Mouse (Mus musculus): ENCODE data around the gene Me3. TPM values are rescaled to one million over a fixed set of nuclear protein-coding genes. Genes with fewer than 3 reads are reported as not detected.
A peak's percentile ranks its signal among the peaks of the same experiment; 100 is the strongest.

Gene Me3
- polyA plus RNA-seq, 1 experiment from 2014 or later: 4.3 TPM

DNA sequence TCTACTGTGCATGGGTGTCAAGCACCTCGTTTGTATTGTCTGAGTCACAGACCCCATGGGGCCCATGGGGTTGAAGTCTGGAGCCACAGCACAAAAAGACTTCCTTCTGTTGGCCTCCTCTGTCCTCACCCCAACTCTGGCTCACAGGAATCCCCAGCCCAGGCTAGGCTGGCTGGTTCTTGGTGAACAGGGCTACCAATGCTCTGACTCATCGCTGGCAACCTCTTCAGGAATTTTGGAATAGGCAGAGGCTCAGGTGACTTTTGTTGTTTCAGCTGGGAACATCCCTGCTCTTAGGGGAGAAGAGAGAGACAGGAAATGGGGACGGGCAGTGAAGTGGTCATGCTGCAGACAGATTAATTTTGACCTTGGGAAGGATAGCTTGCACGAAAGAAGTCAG, 205.6 kb downstream of the Me3 start:
- H3K27ac ChIP-seq (ENCODE audit: low read depth): no peak overlapping the region
- WGBS: 61% methylated on average over 4 of the region's 4 CpGs
- H3K9me3 ChIP-seq (ENCODE audit: control insufficient read depth, low read length): no peaks in the 10 kb centered on the region
- no peak for DNase-seq (ENCODE audit: low spot score)
- H3K4me1 ChIP-seq (replicated peaks; ENCODE audit: control insufficient read depth, insufficient read depth, low read length): no peaks in the 10 kb centered on the region
- H3K27me3 ChIP-seq (replicated peaks; ENCODE audit: control insufficient read depth, insufficient read depth, low read length): no peaks in the 10 kb centered on the region
- no peak for ATAC-seq (replicated peaks; ENCODE audit: low FRiP score, low TSS enrichment, low read depth)
- H3K4me2 ChIP-seq (ENCODE audit: low read length): no peak overlapping the region
- no peak overlapping the region for H3K9ac ChIP-seq (ENCODE audit: low read length)
- no peaks in the 10 kb centered on the region for H3K36me3 ChIP-seq (ENCODE audit: control insufficient read depth, insufficient read depth, low read length)
- no peak overlapping the region for H3K4me3 ChIP-seq (ENCODE audit: low read depth, low read length)

DNA sequence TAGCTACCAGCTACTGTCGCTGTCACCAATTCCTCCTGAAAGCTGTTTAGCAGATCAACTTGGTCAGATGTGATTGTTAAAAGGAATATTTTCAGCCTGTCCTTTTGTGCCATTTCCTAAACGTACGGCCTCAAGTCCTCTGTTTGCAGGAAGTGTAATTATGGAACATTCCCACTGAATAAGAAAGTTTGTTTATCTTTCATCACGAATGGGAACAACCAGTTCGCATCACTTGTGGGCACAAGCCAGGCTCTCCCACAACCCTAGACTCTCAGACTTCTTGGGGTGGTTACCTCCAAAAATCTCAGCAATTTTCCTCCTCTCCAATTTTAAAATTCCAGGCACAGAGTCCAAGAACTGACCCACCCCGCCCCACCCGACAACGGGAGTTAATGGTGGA, 207.5 kb downstream of the Me3 start:
- WGBS: 67% methylated on average over 8 of the region's 8 CpGs
- DNase-seq (ENCODE audit: low spot score) (no peak), ATAC-seq (replicated peaks; ENCODE audit: low FRiP score, low TSS enrichment, low read depth) (no peak)
- Histone ChIP-seq H3K4me1 (replicated peaks; ENCODE audit: control insufficient read depth, insufficient read depth, low read length) (no peaks in the 10 kb centered on the region), H3K36me3 (ENCODE audit: control insufficient read depth, insufficient read depth, low read length) (no peaks in the 10 kb centered on the region), H3K4me3 (ENCODE audit: low read depth, low read length) (no peak overlapping the region), H3K27me3 (replicated peaks; ENCODE audit: control insufficient read depth, insufficient read depth, low read length) (no peaks in the 10 kb centered on the region), H3K9me3 (ENCODE audit: control insufficient read depth, low read length) (no peaks in the 10 kb centered on the region), H3K9ac (ENCODE audit: low read length) (no peak overlapping the region), H3K4me2 (ENCODE audit: low read length) (no peak overlapping the region), H3K27ac (ENCODE audit: low read depth) (no peak overlapping the region)

GRCm38 (mm10) chr7:89841670-89842403, 209.6 kb downstream of the Me3 start:
- 36% methylated on average over 15 of the region's 15 CpGs for WGBS
- Histone ChIP-seq H3K4me3 (ENCODE audit: low read depth, low read length) (no peak overlapping the region), H3K36me3 (ENCODE audit: control insufficient read depth, insufficient read depth, low read length) (no peaks in the 10 kb centered on the region), H3K4me1 (replicated peaks; ENCODE audit: control insufficient read depth, insufficient read depth, low read length) (no peaks in the 10 kb centered on the region), H3K27ac (ENCODE audit: low read depth) (no peak overlapping the region), H3K9me3 (ENCODE audit: control insufficient read depth, low read length) (no peaks in the 10 kb centered on the region), H3K9ac (ENCODE audit: low read length) (no peak overlapping the region), H3K4me2 (ENCODE audit: low read length) (no peak overlapping the region), H3K27me3 (replicated peaks; ENCODE audit: control insufficient read depth, insufficient read depth, low read length) (no peaks in the 10 kb centered on the region)
- DNase-seq (ENCODE audit: low spot score) (peak; percentile 89), ATAC-seq (replicated peaks; ENCODE audit: low FRiP score, low TSS enrichment, low read depth) (peak; percentile 76; the same call in 1 of the 2 replicates)

GRCm38 (mm10) chr7:89842404-89842715, 210.2 kb downstream of the Me3 start:
- Histone ChIP-seq H3K9me3 (ENCODE audit: control insufficient read depth, low read length) (no peaks in the 10 kb centered on the region), H3K9ac (ENCODE audit: low read length) (no peak overlapping the region), H3K4me3 (ENCODE audit: low read depth, low read length) (no peak overlapping the region), H3K4me2 (ENCODE audit: low read length) (no peak overlapping the region), H3K4me1 (replicated peaks; ENCODE audit: control insufficient read depth, insufficient read depth, low read length) (no peaks in the 10 kb centered on the region), H3K36me3 (ENCODE audit: control insufficient read depth, insufficient read depth, low read length) (no peaks in the 10 kb centered on the region), H3K27ac (ENCODE audit: low read depth) (no peak overlapping the region), H3K27me3 (replicated peaks; ENCODE audit: control insufficient read depth, insufficient read depth, low read length) (no peaks in the 10 kb centered on the region)
- WGBS: 89% methylated on average over 5 of the region's 5 CpGs
- ATAC-seq (replicated peaks; ENCODE audit: low FRiP score, low TSS enrichment, low read depth) (no peak), DNase-seq (ENCODE audit: low spot score) (no peak)

DNA sequence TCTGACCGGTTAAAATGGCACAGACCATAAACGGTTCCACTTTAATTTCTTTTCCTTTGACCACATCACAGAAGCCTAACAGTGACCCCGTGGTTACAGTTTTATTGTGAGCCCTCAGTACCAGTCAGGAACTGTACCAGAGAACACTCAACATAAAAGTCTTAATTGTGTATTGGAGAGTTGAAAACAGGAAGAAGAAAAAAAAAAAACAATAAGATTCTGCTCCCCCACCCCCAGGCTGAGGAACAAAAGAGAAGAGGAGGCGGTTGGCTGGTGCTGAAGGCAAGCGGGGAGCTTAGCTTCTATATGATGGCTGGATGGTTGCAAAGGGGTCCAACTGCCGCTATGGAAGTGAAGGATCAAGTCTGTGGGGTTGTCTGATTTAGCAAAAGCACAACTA, 210.9 kb downstream of the Me3 start:
- WGBS: 68% methylated on average over 6 of the region's 6 CpGs
- DNase-seq (ENCODE audit: low spot score): no peak
- ATAC-seq (replicated peaks; ENCODE audit: low FRiP score, low TSS enrichment, low read depth): no peak
- H3K27me3 ChIP-seq (replicated peaks; ENCODE audit: control insufficient read depth, insufficient read depth, low read length): no peaks in the 10 kb centered on the region
- no peak overlapping the region for H3K9ac ChIP-seq (ENCODE audit: low read length)
- H3K36me3 ChIP-seq (ENCODE audit: control insufficient read depth, insufficient read depth, low read length): no peaks in the 10 kb centered on the region
- no peaks in the 10 kb centered on the region for H3K9me3 ChIP-seq (ENCODE audit: control insufficient read depth, low read length)
- no peaks in the 10 kb centered on the region for H3K4me1 ChIP-seq (replicated peaks; ENCODE audit: control insufficient read depth, insufficient read depth, low read length)
- no peak overlapping the region for H3K4me2 ChIP-seq (ENCODE audit: low read length)
- no peak overlapping the region for H3K27ac ChIP-seq (ENCODE audit: low read depth)
- H3K4me3 ChIP-seq (ENCODE audit: low read depth, low read length): no peak overlapping the region

DNA sequence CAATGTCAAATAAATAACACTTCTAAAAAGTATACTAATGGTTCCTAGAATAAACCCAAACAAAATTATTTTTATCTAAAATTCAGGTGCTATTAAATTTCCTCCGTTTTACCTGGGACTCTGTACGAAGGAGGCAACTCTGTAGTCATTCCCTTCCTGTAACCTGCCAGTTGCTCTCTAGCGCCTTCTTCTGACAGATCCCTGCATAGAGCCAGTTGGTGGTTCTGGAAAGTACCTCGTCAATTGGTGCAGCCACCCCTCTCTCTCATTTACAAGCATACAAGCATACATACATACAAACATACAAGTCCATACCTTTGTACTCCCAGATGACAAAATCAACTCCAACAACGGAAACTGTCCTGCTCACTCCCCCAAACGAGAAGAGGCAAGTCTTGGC, 211.3 kb downstream of the Me3 start:
- H3K4me1 ChIP-seq (replicated peaks; ENCODE audit: control insufficient read depth, insufficient read depth, low read length): no peaks in the 10 kb centered on the region
- H3K4me3 ChIP-seq (ENCODE audit: low read depth, low read length): no peak overlapping the region
- no peaks in the 10 kb centered on the region for H3K27me3 ChIP-seq (replicated peaks; ENCODE audit: control insufficient read depth, insufficient read depth, low read length)
- DNase-seq (ENCODE audit: low spot score): no peak
- ATAC-seq (replicated peaks; ENCODE audit: low FRiP score, low TSS enrichment, low read depth): no peak
- WGBS: 30% methylated on average over 6 of the region's 6 CpGs
- no peak overlapping the region for H3K4me2 ChIP-seq (ENCODE audit: low read length)
- H3K36me3 ChIP-seq (ENCODE audit: control insufficient read depth, insufficient read depth, low read length): no peaks in the 10 kb centered on the region
- no peak overlapping the region for H3K9ac ChIP-seq (ENCODE audit: low read length)
- H3K27ac ChIP-seq (ENCODE audit: low read depth): no peak overlapping the region
- no peaks in the 10 kb centered on the region for H3K9me3 ChIP-seq (ENCODE audit: control insufficient read depth, low read length)

DNA sequence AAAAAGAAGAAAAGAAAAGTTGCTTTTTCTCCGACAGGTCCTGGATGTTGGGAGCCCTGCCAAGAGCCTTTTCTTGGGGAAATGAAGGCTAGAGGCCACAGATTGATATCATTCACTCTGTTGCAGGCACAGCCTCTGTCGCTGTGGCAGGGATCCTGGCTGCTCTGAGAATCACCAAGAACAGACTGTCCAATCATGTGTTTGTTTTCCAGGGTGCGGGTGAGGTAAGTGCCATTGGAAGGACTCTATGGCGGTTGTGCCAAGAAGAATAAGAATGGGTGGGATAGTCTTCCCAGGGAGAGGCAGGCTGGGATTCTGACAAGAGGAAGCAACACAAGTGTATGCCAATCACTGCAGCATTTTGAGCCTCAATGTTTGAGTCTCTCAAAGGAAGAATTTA, 213.5 kb downstream of the Me3 start:
- Histone ChIP-seq H3K9me3 (ENCODE audit: control insufficient read depth, low read length) (no peaks in the 10 kb centered on the region), H3K27me3 (replicated peaks; ENCODE audit: control insufficient read depth, insufficient read depth, low read length) (no peaks in the 10 kb centered on the region), H3K4me2 (ENCODE audit: low read length) (no peak overlapping the region), H3K36me3 (ENCODE audit: control insufficient read depth, insufficient read depth, low read length) (no peaks in the 10 kb centered on the region), H3K4me3 (ENCODE audit: low read depth, low read length) (no peak overlapping the region), H3K9ac (ENCODE audit: low read length) (no peak overlapping the region), H3K27ac (ENCODE audit: low read depth) (no peak overlapping the region), H3K4me1 (replicated peaks; ENCODE audit: control insufficient read depth, insufficient read depth, low read length) (no peaks in the 10 kb centered on the region)
- DNase-seq (ENCODE audit: low spot score) (no peak), ATAC-seq (replicated peaks; ENCODE audit: low FRiP score, low TSS enrichment, low read depth) (no peak)
- 83% methylated on average over 4 of the region's 4 CpGs for WGBS

DNA sequence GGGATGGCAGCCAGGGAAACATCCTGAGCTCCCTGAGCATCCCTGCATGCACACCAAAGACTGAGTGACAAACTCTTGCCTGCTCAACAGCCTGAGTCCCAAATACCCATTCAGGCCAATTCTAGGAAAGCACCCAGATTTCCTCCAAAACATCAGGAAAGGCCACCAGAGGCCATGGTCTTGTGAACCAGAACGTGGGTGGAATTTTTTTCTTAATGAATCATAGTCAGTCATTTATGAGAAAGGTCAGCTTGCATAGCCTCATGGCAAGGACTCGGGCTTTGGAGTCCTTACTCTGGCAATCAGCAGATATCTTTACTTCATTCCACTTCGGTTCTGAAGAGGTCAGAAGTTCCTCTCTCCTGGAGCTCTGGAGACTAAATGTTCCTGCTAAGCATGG, 218.3 kb downstream of the Me3 start:
- H3K36me3 ChIP-seq (ENCODE audit: control insufficient read depth, insufficient read depth, low read length): no peaks in the 10 kb centered on the region
- no peaks in the 10 kb centered on the region for H3K27me3 ChIP-seq (replicated peaks; ENCODE audit: control insufficient read depth, insufficient read depth, low read length)
- H3K4me3 ChIP-seq (ENCODE audit: low read depth, low read length): no peak overlapping the region
- H3K9me3 ChIP-seq (ENCODE audit: control insufficient read depth, low read length): no peaks in the 10 kb centered on the region
- H3K4me1 ChIP-seq (replicated peaks; ENCODE audit: control insufficient read depth, insufficient read depth, low read length): no peaks in the 10 kb centered on the region
- H3K9ac ChIP-seq (ENCODE audit: low read length): no peak overlapping the region
- no peak for DNase-seq (ENCODE audit: low spot score)
- no peak overlapping the region for H3K27ac ChIP-seq (ENCODE audit: low read depth)
- H3K4me2 ChIP-seq (ENCODE audit: low read length): no peak overlapping the region
- WGBS: 82% methylated on average over 3 of the region's 3 CpGs
- ATAC-seq (replicated peaks; ENCODE audit: low FRiP score, low TSS enrichment, low read depth): no peak

All from intestine, embryonic 14.5 days (tissue).